In the genomic region with DNA sequence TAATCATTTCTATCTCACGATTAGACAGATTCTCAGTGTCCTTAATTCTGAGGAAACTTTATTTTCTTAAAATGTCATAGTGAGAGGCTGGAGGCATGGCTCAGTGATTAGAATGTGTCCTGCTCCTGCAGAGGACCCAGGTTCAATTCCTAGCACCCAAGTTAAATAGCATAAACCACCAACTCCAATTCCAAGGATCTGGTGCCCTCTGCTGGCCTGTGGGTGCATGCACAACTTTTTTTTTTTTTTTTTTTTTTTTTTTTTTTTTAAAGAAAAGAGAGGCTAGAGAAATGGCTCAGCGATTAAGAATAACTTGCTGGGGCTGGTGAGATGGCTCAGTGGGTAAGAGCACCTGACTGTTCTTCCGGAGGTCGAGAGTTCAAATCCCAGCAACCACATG, we compare ENCODE assay signal across 15 mouse cellular contexts. TPM values are rescaled to one million over a fixed set of nuclear protein-coding genes. Genes with fewer than 3 reads are reported as not detected.
DNase-seq lines count a peak whose midpoint lies in the region; TF ChIP-seq lines count a peak whose summit lies in the region.
"Had no signal": no experiment of that assay in that cellular context is flagged by ENCODE, and none has a peak within 500 bp of the region (broad histone marks: within the 10 kb centered on the region; RNA-seq: fewer than 3 reads in every experiment).

No protein-coding gene starts in this region.

- peaks cover 45% of the 10 kb centered on the region for H3K36me3 ChIP-seq in E14TG2a.4 (ENCODE audit: insufficient read depth, low read length)

- peak; percentile 48 for TF ChIP-seq CTCF in left cerebral cortex, adult 2 months (IDR thresholded peaks at IDR 0.05)
- TF ChIP-seq CTCF in E14TG2a.4 (conservative IDR thresholded peaks at IDR 0.05; ENCODE audit: low read length): peak; percentile 62
- peak; percentile 37; the same call in 1 of the 2 replicates for TF ChIP-seq CTCF in brain, embryonic 14.5 days (IDR thresholded peaks at IDR 0.05; ENCODE audit: borderline replicate concordance, extremely low read depth, insufficient read depth, insufficient read length)

- no peak for DNase-seq in left cerebral cortex, adult 2 months (ENCODE audit: extremely low spot score in 1 of 2, low spot score in 2 of 2)
- DNase-seq in left cerebral cortex, postnatal 14 days (ENCODE audit: low spot score in 2 of 2): no peak
- DNase-seq in 416B (ENCODE audit: low read depth): peak; percentile 29
- no peak for DNase-seq in brain, embryonic 14.5 days (ENCODE audit: low read depth)
- DNase-seq in adrenal gland, postnatal 10 days: no peak
- no peak for DNase-seq in urinary bladder, adult 18-20 months (ENCODE audit: low spot score in 2 of 2)
- DNase-seq: adrenal gland, adult 2 months; gastrocnemius, postnatal 10 days; lung, postnatal 36 days; thymus, postnatal 36 days had no signal

- no peaks in the 10 kb centered on the region for H3K9me3 ChIP-seq in E14TG2a.4 (ENCODE audit: low read length)
- H3K9me3 ChIP-seq: forebrain, embryonic 13.5 days; hindbrain, embryonic 13.5 days; kidney, embryonic 15.5 days had no signal

- intact Hi-C loops in left cerebral cortex, adult 2 months (cut with DNase I): no loop called here
- intact Hi-C loops in left cerebral cortex, postnatal 14 days (cut with DNase I): no loop called here

- H3K4me1 ChIP-seq in E14TG2a.4 (replicated peaks; ENCODE audit: low read depth, low read length): peaks cover 8% of the 10 kb centered on the region
- H3K4me1 ChIP-seq: forebrain, embryonic 13.5 days; heart, embryonic 13.5 days had no signal

- H3K27me3 ChIP-seq in E14TG2a.4 (ENCODE audit: insufficient read depth, low read length): no peaks in the 10 kb centered on the region
- H3K27me3 ChIP-seq: forebrain, embryonic 13.5 days; heart, embryonic 13.5 days; hindbrain, embryonic 13.5 days; kidney, embryonic 15.5 days had no signal

- H3K4me3 ChIP-seq in left cerebral cortex, adult 2 months: no peak overlapping the region
- no peak overlapping the region for H3K4me3 ChIP-seq in E14TG2a.4 (replicated peaks; ENCODE audit: low read length)
- H3K4me3 ChIP-seq: forebrain, embryonic 13.5 days; heart, embryonic 13.5 days; hindbrain, embryonic 13.5 days; kidney, embryonic 15.5 days had no signal

- H3K27ac ChIP-seq in left cerebral cortex, adult 2 months: no peak overlapping the region
- H3K27ac ChIP-seq: forebrain, embryonic 13.5 days; heart, embryonic 13.5 days; hindbrain, embryonic 13.5 days; kidney, embryonic 15.5 days had no signal

- no peak for TF ChIP-seq POLR2A in brain, embryonic 14.5 days (IDR thresholded peaks at IDR 0.05; ENCODE audit: borderline replicate concordance, extremely low read depth, insufficient read depth, insufficient read length, poor library complexity, severe bottlenecking)

RNA-seq across cellular contexts. Expression of gene Rps3a1, which starts 25.6 kb away (rescaled TPM):
- total RNA-seq in left cerebral cortex, adult 2 months (2021): 100 to 1,000 TPM; 375 TPM
- 100 to 1,000 TPM; 329 to 345 TPM for total RNA-seq in left cerebral cortex, postnatal 14 days (2021)
- 758 and 849 TPM in 2 replicates for polyA plus RNA-seq in brain, embryonic 14.5 days (2012; rRNA removed)
- 100 to 1,000 TPM; 866 to 886 TPM for total RNA-seq in adrenal gland, postnatal 10 days (2021)
